Mouse (Mus musculus) neural tube, embryonic 15.5 days (tissue): ENCODE data around the gene Grin3a. TPM values are rescaled to one million over a fixed set of nuclear protein-coding genes. Genes with fewer than 3 reads are reported as not detected.
"Not testable (repeated sequence)": the region's sequence is repeated elsewhere in the genome, so short reads cannot be mapped to it uniquely, and the experiment has no call there.

Experiments
- ATAC-seq: fragments of 200-750 bp; cut with Nextera tagmentation; 2 replicates; pipeline ENCODE4 v1.8.0; 2017; ENCODE audit warnings: mild to moderate bottlenecking, moderate TSS enrichment, moderate library complexity; ENCODE audit not compliant: low FRiP score
- H3K27ac ChIP-seq: fragments of 300-500 bp; sonication (generic); replicated peaks from 2 replicates; pipeline ENCODE4 v1.5.1; 2015; ENCODE audit warnings: mild to moderate bottlenecking, inconsistent platforms
- H3K27me3 ChIP-seq: fragments of 300-500 bp; sonication (generic); replicated peaks from 2 replicates; pipeline ENCODE4 v1.6.1; 2015; ENCODE audit warnings: inconsistent platforms
- H3K36me3 ChIP-seq: fragments of 300-500 bp; sonication (generic); 2 replicates; pipeline ENCODE4 v1.6.1; 2015; ENCODE audit warnings: inconsistent platforms
- H3K4me1 ChIP-seq: fragments of 300-500 bp; sonication (generic); 2 replicates; pipeline ENCODE4 v1.6.1; 2015; ENCODE audit warnings: inconsistent platforms
- H3K4me2 ChIP-seq: fragments of 300-500 bp; sonication (generic); 2 replicates; pipeline ENCODE4 v1.6.1; 2015; ENCODE audit warnings: inconsistent platforms, mild to moderate bottlenecking, moderate library complexity
- H3K4me3 ChIP-seq: fragments of 300-500 bp; sonication (generic); replicated peaks from 2 replicates; pipeline ENCODE4 v1.5.1; 2015; ENCODE audit warnings: mild to moderate bottlenecking, inconsistent platforms
- H3K9ac ChIP-seq: fragments of 300-500 bp; sonication (generic); replicated peaks from 2 replicates; pipeline ENCODE4 v1.6.1; 2015; ENCODE audit warnings: mild to moderate bottlenecking, inconsistent platforms
- H3K9me3 ChIP-seq: fragments of 300-500 bp; sonication (generic); replicated peaks from 2 replicates; pipeline ENCODE4 v1.6.1; 2016; ENCODE audit warnings: inconsistent platforms
- WGBS: fragments of 180-500 bp; shearing (Covaris S2); methylation state at CpG from one replicate; pipeline ENCODE4 v1.1.7; 2015; ENCODE audit warnings: mixed read lengths; 5-methylcytosine and 5-hydroxymethylcytosine counted together
- polyA plus RNA-seq: library from polyadenylated mRNA; unstranded; fragments of >200 nt; fragmentation: Nextera tagmentation; extraction: Ambion mirVana; gene quantifications from 2 replicates; pipeline ENCODE4 v1.2.1, GENCODE M21; 2015

Grin3a gene
- polyA plus RNA-seq, 1 experiment from 2014 or later, result 29.5 TPM

GRCm38 (mm10) chr4:49623916-49624315 is 221.6 kb downstream of the Grin3a start:
- 86% methylated on average over 4 of the region's 4 CpGs for WGBS
- no peak for ATAC-seq
- no peaks in the 10 kb centered on the region for H3K9me3 ChIP-seq
- no peak overlapping the region for H3K9ac ChIP-seq
- no peaks in the 10 kb centered on the region for H3K36me3 ChIP-seq
- H3K4me2 ChIP-seq, result no peak overlapping the region
- H3K4me1 ChIP-seq, result no peaks in the 10 kb centered on the region
- no peak overlapping the region for H3K4me3 ChIP-seq
- H3K27me3 ChIP-seq, result no peaks in the 10 kb centered on the region
- no peak overlapping the region for H3K27ac ChIP-seq

GRCm38 (mm10) chr4:49622272-49622671 is 223.3 kb downstream of the Grin3a start:
- Histone ChIP-seq H3K4me2 (no peak overlapping the region), H3K9me3 (no peaks in the 10 kb centered on the region), H3K4me1 (no peaks in the 10 kb centered on the region), H3K27me3 (no peaks in the 10 kb centered on the region), H3K36me3 (no peaks in the 10 kb centered on the region), H3K9ac (no peak overlapping the region), H3K4me3 (no peak overlapping the region), H3K27ac (no peak overlapping the region)
- WGBS, result 77% methylated on average over 2 of the region's 2 CpGs
- no peak for ATAC-seq

GRCm38 (mm10) chr4:49619861-49620260 is 225.7 kb downstream of the Grin3a start:
- WGBS, result 90% methylated on average over 7 of the region's 7 CpGs
- not testable (repeated sequence) for H3K27me3 ChIP-seq, H3K36me3 ChIP-seq, ATAC-seq, H3K4me1 ChIP-seq, H3K9ac ChIP-seq, H3K27ac ChIP-seq, H3K4me2 ChIP-seq, H3K4me3 ChIP-seq, H3K9me3 ChIP-seq

- H3K4me2 ChIP-seq, result no peak overlapping the region
- H3K4me3 ChIP-seq, result no peak overlapping the region
- H3K4me1 ChIP-seq, result no peaks in the 10 kb centered on the region
- WGBS, result 90% methylated on average over 10 of the region's 10 CpGs
- no peak overlapping the region for H3K9ac ChIP-seq
- H3K9me3 ChIP-seq, result no peaks in the 10 kb centered on the region
- H3K27ac ChIP-seq, result no peak overlapping the region
- no peaks in the 10 kb centered on the region for H3K36me3 ChIP-seq
- ATAC-seq, result no peak
- no peaks in the 10 kb centered on the region for H3K27me3 ChIP-seq
Measured at GRCm38 (mm10) chr4:49616924-49617323, 228.6 kb downstream of the Grin3a start.

Other genes starting within 250 kb of the Grin3a start
- 123 and 135 TPM in 2 replicates for gene Tmem246, start 247.9 kb downstream of the Grin3a start, polyA plus RNA-seq
- 40.0 and 42.2 TPM in 2 replicates for gene Rnf20, start 213.7 kb downstream of the Grin3a start, polyA plus RNA-seq
- gene Ppp3r2, start 163.7 kb downstream of the Grin3a start, polyA plus RNA-seq, result 0.64 and 0.74 TPM in 2 replicates